Mouse (Mus musculus): ENCODE data around the gene Adamts1. TPM values are rescaled to one million over a fixed set of nuclear protein-coding genes. Genes with fewer than 3 reads are reported as not detected.

Adamts1 gene
- polyA plus RNA-seq (2017; shearing (Covaris generic)): not detected

GRCm38 (mm10) chr16:85802954-85803353 lies at the start of gene Adamts1:
Gene Adamts1, minus strand, starts transcription at chr16:85803113.
- no peak for ATAC-seq

- no peak for ATAC-seq
These were observed 24.2 kb upstream of the Adamts1 start for GRCm38 (mm10) chr16:85827066-85827465.

GRCm38 (mm10) chr16:85822330-85822916 lies 19.5 kb upstream of the Adamts1 start:
- no peak for ATAC-seq

- no peak for ATAC-seq
These were observed 17.0 kb upstream of the Adamts1 start for GRCm38 (mm10) chr16:85819808-85820458.

- no peak for ATAC-seq
These were observed 11.2 kb upstream of the Adamts1 start for GRCm38 (mm10) chr16:85814116-85814515.

- ATAC-seq: no peak
These were observed 4.7 kb upstream of the Adamts1 start for GRCm38 (mm10) chr16:85807626-85808025.

GRCm38 (mm10) chr16:85807072-85807471 lies 4.2 kb upstream of the Adamts1 start:
- ATAC-seq: no peak

- no peak for ATAC-seq
These were observed 2.7 kb upstream of the Adamts1 start for GRCm38 (mm10) chr16:85805581-85805980.

- no peak for ATAC-seq
These were observed 969 bp upstream of the Adamts1 start for GRCm38 (mm10) chr16:85803613-85804551.

GRCm38 (mm10) chr16:85801971-85802811 lies 722 bp downstream of the Adamts1 start:
- ATAC-seq: no peak

GRCm38 (mm10) chr16:85801252-85801651 lies 1.7 kb downstream of the Adamts1 start:
- no peak for ATAC-seq

- ATAC-seq: no peak
These were observed 2.2 kb downstream of the Adamts1 start for GRCm38 (mm10) chr16:85800691-85801090.

- no peak for ATAC-seq
These were observed 2.9 kb downstream of the Adamts1 start for GRCm38 (mm10) chr16:85799971-85800370.

GRCm38 (mm10) chr16:85798334-85798733 lies 4.6 kb downstream of the Adamts1 start:
- no peak for ATAC-seq

GRCm38 (mm10) chr16:85797161-85797560 lies 5.8 kb downstream of the Adamts1 start:
- no peak for ATAC-seq

GRCm38 (mm10) chr16:85795731-85796130 lies 7.2 kb downstream of the Adamts1 start:
- no peak for ATAC-seq

GRCm38 (mm10) chr16:85793166-85793830 lies 9.6 kb downstream of the Adamts1 start:
- no peak for ATAC-seq

- ATAC-seq: no peak
These were observed 21.8 kb downstream of the Adamts1 start for GRCm38 (mm10) chr16:85781076-85781475.

GRCm38 (mm10) chr16:85779775-85780174 lies 23.1 kb downstream of the Adamts1 start:
- ATAC-seq: no peak

- no peak for ATAC-seq
These were observed 30.6 kb downstream of the Adamts1 start for GRCm38 (mm10) chr16:85772272-85772671.

GRCm38 (mm10) chr16:85767341-85767740 lies 35.6 kb downstream of the Adamts1 start:
- no peak for ATAC-seq

- ATAC-seq: no peak
These were observed 37.2 kb downstream of the Adamts1 start for GRCm38 (mm10) chr16:85765697-85766096.
